Mouse (Mus musculus): ENCODE measurements at regions not wholly inside any gene's neighbourhood (a gene's known extent, or its start where the extent isn't known, plus 50 kb on each side); places are given as distances from the start of the nearest gene placed in this dataset.

DNA sequence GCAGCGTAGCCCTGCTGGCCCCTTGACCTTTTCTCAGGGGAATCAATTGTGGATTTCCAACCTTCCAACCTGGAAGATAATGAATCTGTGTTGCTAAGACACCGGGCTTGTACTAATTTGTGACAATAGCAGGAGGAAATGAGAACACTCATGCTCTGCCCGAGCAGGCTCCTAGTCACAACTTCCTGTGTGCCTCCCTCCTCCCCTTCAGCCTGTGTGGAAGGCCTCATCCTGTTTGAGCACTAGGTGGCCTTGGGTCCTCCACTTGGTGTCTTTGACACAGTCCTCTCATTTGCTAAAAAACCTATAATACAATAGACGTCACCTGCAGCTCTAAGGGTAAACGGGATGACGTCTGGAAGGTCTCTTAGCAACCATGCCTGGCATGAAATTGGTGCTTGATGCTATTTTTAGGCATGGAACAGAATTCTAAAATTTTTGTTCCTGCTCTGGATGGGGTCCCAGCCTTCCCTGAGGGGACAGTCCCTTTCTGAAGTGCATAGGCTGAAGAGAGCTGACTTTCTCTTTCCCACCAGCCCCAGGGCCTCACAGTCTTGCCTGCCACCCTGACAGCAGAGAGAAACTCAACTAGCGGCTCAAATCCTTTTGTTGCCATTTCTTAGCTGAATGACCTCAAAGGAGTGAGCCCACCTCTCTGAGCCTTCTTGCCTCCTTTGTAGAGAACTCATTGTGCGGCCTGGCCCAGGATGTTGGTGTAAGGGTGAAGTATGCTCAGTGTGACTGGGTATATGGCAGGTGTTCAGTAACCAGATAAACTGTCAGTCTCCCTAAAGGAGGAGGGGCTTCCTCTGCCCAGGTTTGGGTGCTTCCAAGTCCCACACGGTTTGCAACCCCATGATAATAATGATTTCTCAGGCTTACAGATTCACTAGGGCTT lies 88.4 kb upstream of the Bod1 start:
- no peak for TF ChIP-seq POLR2A (IDR thresholded peaks at IDR 0.05; ENCODE audit: insufficient read length, low read depth)
- no peak for TF ChIP-seq MAX (IDR thresholded peaks at IDR 0.05; ENCODE audit: low read depth)
- no peak for TF ChIP-seq MYOG (IDR thresholded peaks at IDR 0.05; ENCODE audit: control insufficient read depth in 1 of 3, insufficient read depth in 1 of 3, insufficient read length in 2 of 3, low read depth in 2 of 3)
- no peak for TF ChIP-seq MYOD1 (IDR thresholded peaks at IDR 0.05; ENCODE audit: control insufficient read depth in 1 of 3, insufficient read length in 2 of 3, low read depth in 2 of 3)
- no peak for TF ChIP-seq USF1 (IDR thresholded peaks at IDR 0.05; ENCODE audit: low read depth)
- TF ChIP-seq E2F4 (IDR thresholded peaks at IDR 0.05; ENCODE audit: insufficient read depth), result no peak
- no peak for TF ChIP-seq TCF12 (IDR thresholded peaks at IDR 0.05; ENCODE audit: insufficient read depth, poor library complexity, severe bottlenecking)
- no peak for TF ChIP-seq REST (IDR thresholded peaks at IDR 0.05; ENCODE audit: insufficient read depth, insufficient read length)
- no peak for TF ChIP-seq POLR2AphosphoS2 (IDR thresholded peaks at IDR 0.05; ENCODE audit: insufficient read length, low read depth)
- no peak for TF ChIP-seq CEBPB (IDR thresholded peaks at IDR 0.05; ENCODE audit: insufficient read depth, poor library complexity, severe bottlenecking)
- TF ChIP-seq TCF3 (IDR thresholded peaks at IDR 0.05; ENCODE audit: insufficient read length, low read depth), result no peak
- no peak for TF ChIP-seq SRF (IDR thresholded peaks at IDR 0.05; ENCODE audit: control insufficient read depth, insufficient read length, low read depth)

Data from myocyte (in vitro differentiated cells).